Mouse (Mus musculus): ENCODE measurements around the gene Gng3. TPM values are rescaled to one million over a fixed set of nuclear protein-coding genes. Genes with fewer than 3 reads are reported as not detected.

The Gng3 gene
- polyA plus RNA-seq, 1 experiment, result 0.15 TPM

- peak overlapping the region; percentile 62 for H3K4me3 ChIP-seq (ENCODE audit: control insufficient read depth, insufficient read depth, low read length)
- peaks cover 9% of the 10 kb centered on the region for H3K4me1 ChIP-seq (replicated peaks; ENCODE audit: control insufficient read depth, insufficient read depth, low read length)
- no peak overlapping the region; the same call in 1 of the 2 replicates for H3K27ac ChIP-seq (ENCODE audit: control insufficient read depth, insufficient read depth, low read length)
- TF ChIP-seq POLR2A (IDR thresholded peaks at IDR 0.05; ENCODE audit: control insufficient read depth, extremely low read depth, insufficient read depth, low read length, poor library complexity) (no peak), CTCF (IDR thresholded peaks at IDR 0.05; ENCODE audit: borderline replicate concordance, control insufficient read depth, extremely low read depth, insufficient read depth, low read length, poor library complexity) (no peak)
- under 1% methylated on average over 7 of the region's 7 CpGs for WGBS
- peaks cover 32% of the 10 kb centered on the region for H3K36me3 ChIP-seq (ENCODE audit: control insufficient read depth, insufficient read depth, low read length)
- no peaks in the 10 kb centered on the region for H3K27me3 ChIP-seq (ENCODE audit: control insufficient read depth, insufficient read depth, low read length)
- DNase-seq, result no peak
Observed at GRCm38 (mm10) chr19:8821146-8821545, 17.8 kb downstream of the Gng3 start.

GRCm38 (mm10) chr19:8820424-8820956 is 18.5 kb downstream of the Gng3 start:
- no peak for TF ChIP-seq CTCF (IDR thresholded peaks at IDR 0.05; ENCODE audit: borderline replicate concordance, control insufficient read depth, extremely low read depth, insufficient read depth, low read length, poor library complexity)
- TF ChIP-seq POLR2A (IDR thresholded peaks at IDR 0.05; ENCODE audit: control insufficient read depth, extremely low read depth, insufficient read depth, low read length, poor library complexity), result no peak
- WGBS, result under 1% methylated on average over 48 of the region's 48 CpGs
- Histone ChIP-seq H3K4me1 (replicated peaks; ENCODE audit: control insufficient read depth, insufficient read depth, low read length) (peaks cover 9% of the 10 kb centered on the region), H3K36me3 (ENCODE audit: control insufficient read depth, insufficient read depth, low read length) (peaks cover 26% of the 10 kb centered on the region), H3K27me3 (ENCODE audit: control insufficient read depth, insufficient read depth, low read length) (no peaks in the 10 kb centered on the region), H3K27ac (ENCODE audit: control insufficient read depth, insufficient read depth, low read length) (peak overlapping the region; percentile 78), H3K4me3 (ENCODE audit: control insufficient read depth, insufficient read depth, low read length) (peak overlapping the region; percentile 62)
- no peak for DNase-seq

- DNase-seq, result peak; percentile 98
- TF ChIP-seq CTCF (IDR thresholded peaks at IDR 0.05; ENCODE audit: borderline replicate concordance, control insufficient read depth, extremely low read depth, insufficient read depth, low read length, poor library complexity) (0 out of 2 replicates have a peak, but pooled peaks have one; percentile 46), POLR2A (IDR thresholded peaks at IDR 0.05; ENCODE audit: control insufficient read depth, extremely low read depth, insufficient read depth, low read length, poor library complexity) (peak; percentile 94)
- Histone ChIP-seq H3K4me3 (ENCODE audit: control insufficient read depth, insufficient read depth, low read length) (peak within 1 kb of the TSS; percentile 62), H3K4me1 (replicated peaks; ENCODE audit: control insufficient read depth, insufficient read depth, low read length) (peaks cover 9% of the 10 kb centered on the region), H3K36me3 (ENCODE audit: control insufficient read depth, insufficient read depth, low read length) (peaks cover 19% of the 10 kb centered on the region), H3K27ac (ENCODE audit: control insufficient read depth, insufficient read depth, low read length) (peak within 1 kb of the TSS; percentile 91), H3K27me3 (ENCODE audit: control insufficient read depth, insufficient read depth, low read length) (no peaks in the 10 kb centered on the region)
- WGBS, result under 1% methylated on average over 83 of the region's 83 CpGs
Observed at GRCm38 (mm10) chr19:8819596-8820423, 19.2 kb downstream of the Gng3 start, which contains the start of gene Hnrnpul2. Gene Hnrnpul2 (plus strand): TSS chr19:8820010.

- TF ChIP-seq CTCF (IDR thresholded peaks at IDR 0.05; ENCODE audit: borderline replicate concordance, control insufficient read depth, extremely low read depth, insufficient read depth, low read length, poor library complexity) (no peak), POLR2A (IDR thresholded peaks at IDR 0.05; ENCODE audit: control insufficient read depth, extremely low read depth, insufficient read depth, low read length, poor library complexity) (peak; percentile 73)
- WGBS, result under 1% methylated on average over 33 of the region's 33 CpGs
- peak; percentile 92 for DNase-seq
- Histone ChIP-seq H3K36me3 (ENCODE audit: control insufficient read depth, insufficient read depth, low read length) (peaks cover 19% of the 10 kb centered on the region), H3K4me1 (replicated peaks; ENCODE audit: control insufficient read depth, insufficient read depth, low read length) (peaks cover 9% of the 10 kb centered on the region), H3K4me3 (ENCODE audit: control insufficient read depth, insufficient read depth, low read length) (peak within 1 kb of the TSS; percentile 62), H3K27me3 (ENCODE audit: control insufficient read depth, insufficient read depth, low read length) (no peaks in the 10 kb centered on the region), H3K27ac (ENCODE audit: control insufficient read depth, insufficient read depth, low read length) (peak within 1 kb of the TSS; percentile 91)
Observed at GRCm38 (mm10) chr19:8818801-8819595, 20.0 kb downstream of the Gng3 start, which contains the start of gene Ttc9c. Gene Ttc9c (minus strand): TSS chr19:8819333.

- Histone ChIP-seq H3K4me1 (replicated peaks; ENCODE audit: control insufficient read depth, insufficient read depth, low read length) (peaks cover 9% of the 10 kb centered on the region), H3K4me3 (ENCODE audit: control insufficient read depth, insufficient read depth, low read length) (peak overlapping the region; percentile 56), H3K27ac (ENCODE audit: control insufficient read depth, insufficient read depth, low read length) (peak overlapping the region; percentile 48), H3K27me3 (ENCODE audit: control insufficient read depth, insufficient read depth, low read length) (no peaks in the 10 kb centered on the region), H3K36me3 (ENCODE audit: control insufficient read depth, insufficient read depth, low read length) (peaks cover 16% of the 10 kb centered on the region)
- no peak for TF ChIP-seq POLR2A (IDR thresholded peaks at IDR 0.05; ENCODE audit: control insufficient read depth, extremely low read depth, insufficient read depth, low read length, poor library complexity)
- 0 out of 2 replicates have a peak, but pooled peaks have one; percentile 17 for TF ChIP-seq CTCF (IDR thresholded peaks at IDR 0.05; ENCODE audit: borderline replicate concordance, control insufficient read depth, extremely low read depth, insufficient read depth, low read length, poor library complexity)
- WGBS, result 6% methylated on average over 14 of the region's 14 CpGs
- no peak for DNase-seq
Observed at GRCm38 (mm10) chr19:8818301-8818798, 20.6 kb downstream of the Gng3 start.

- TF ChIP-seq CTCF (IDR thresholded peaks at IDR 0.05; ENCODE audit: borderline replicate concordance, control insufficient read depth, extremely low read depth, insufficient read depth, low read length, poor library complexity) (no peak), POLR2A (IDR thresholded peaks at IDR 0.05; ENCODE audit: control insufficient read depth, extremely low read depth, insufficient read depth, low read length, poor library complexity) (no peak)
- H3K27ac ChIP-seq (ENCODE audit: control insufficient read depth, insufficient read depth, low read length), result no peak overlapping the region
- H3K4me1 ChIP-seq (replicated peaks; ENCODE audit: control insufficient read depth, insufficient read depth, low read length), result peaks cover 6% of the 10 kb centered on the region
- H3K4me3 ChIP-seq (ENCODE audit: control insufficient read depth, insufficient read depth, low read length), result no peak overlapping the region
- peaks cover 20% of the 10 kb centered on the region for H3K36me3 ChIP-seq (ENCODE audit: control insufficient read depth, insufficient read depth, low read length)
- 84% methylated on average over 3 of the region's 3 CpGs for WGBS
- no peak for DNase-seq
- no peaks in the 10 kb centered on the region for H3K27me3 ChIP-seq (ENCODE audit: control insufficient read depth, insufficient read depth, low read length)
Observed at GRCm38 (mm10) chr19:8817001-8817400, 22.0 kb downstream of the Gng3 start.

Measured in thymus, adult 2 months (tissue).